In genomic region chr4:100634388-100634787, GRCm38 (mm10) we compare ENCODE assay signal across 23 mouse cellular contexts.
DNase-seq lines count a peak whose midpoint lies in the region; ATAC-seq lines count a peak whose summit lies in the region.
"Had no signal": no experiment of that assay in that cellular context is flagged by ENCODE, and none has a peak within 500 bp of the region (broad histone marks: within the 10 kb centered on the region; RNA-seq: fewer than 3 reads in every experiment).

No protein-coding gene starts in this region.

- H3K9ac ChIP-seq in embryonic facial prominence, embryonic 14.5 days (ENCODE audit: low read depth, low read length) = no peak overlapping the region
- H3K9ac ChIP-seq in midbrain, embryonic 11.5 days (ENCODE audit: low read length) = no peak overlapping the region
- H3K9ac ChIP-seq: embryonic facial prominence, embryonic 13.5 days; forebrain, embryonic 12.5 days; forebrain, embryonic 15.5 days; hindbrain, embryonic 12.5 days; hindbrain, embryonic 15.5 days had no signal

- 0 out of 2 replicates have a peak, but pooled peaks cover 3% of the 10 kb centered on the region for H3K9me3 ChIP-seq in embryonic facial prominence, embryonic 14.5 days (ENCODE audit: control insufficient read depth, low read length)
- 0 out of 2 replicates have a peak, but pooled peaks cover 3% of the 10 kb centered on the region for H3K9me3 ChIP-seq in embryonic facial prominence, embryonic 10.5 days
- H3K9me3 ChIP-seq in midbrain, embryonic 11.5 days (ENCODE audit: control insufficient read depth, low read length) = no peaks in the 10 kb centered on the region; the same call in 1 of the 2 replicates
- H3K9me3 ChIP-seq in midbrain, embryonic 10.5 days (replicated peaks) = peaks cover 11% of the 10 kb centered on the region; the same call in 1 of the 2 replicates
- H3K9me3 ChIP-seq: embryonic facial prominence, embryonic 13.5 days; hindbrain, embryonic 12.5 days; hindbrain, embryonic 15.5 days had no signal

- no peak overlapping the region for H3K4me2 ChIP-seq in embryonic facial prominence, embryonic 14.5 days (ENCODE audit: low read depth, low read length)
- H3K4me2 ChIP-seq in midbrain, embryonic 11.5 days = no peak overlapping the region
- H3K4me2 ChIP-seq: embryonic facial prominence, embryonic 13.5 days; forebrain, embryonic 12.5 days; forebrain, embryonic 15.5 days; heart, embryonic 11.5 days; hindbrain, embryonic 12.5 days; hindbrain, embryonic 15.5 days had no signal

- no peak overlapping the region for H3K4me3 ChIP-seq in embryonic facial prominence, embryonic 14.5 days (ENCODE audit: low read depth, low read length)
- H3K4me3 ChIP-seq in embryonic facial prominence, embryonic 10.5 days = no peak overlapping the region
- no peak overlapping the region for H3K4me3 ChIP-seq in midbrain, embryonic 11.5 days (ENCODE audit: low read depth, low read length)
- no peak overlapping the region for H3K4me3 ChIP-seq in midbrain, embryonic 10.5 days
- H3K4me3 ChIP-seq: embryonic facial prominence, embryonic 13.5 days; forebrain, embryonic 12.5 days; forebrain, embryonic 15.5 days; hindbrain, embryonic 12.5 days; hindbrain, embryonic 15.5 days had no signal

- H3K27ac ChIP-seq in embryonic facial prominence, embryonic 14.5 days (replicated peaks; ENCODE audit: low read depth, low read length) = no peak overlapping the region
- H3K27ac ChIP-seq in embryonic facial prominence, embryonic 10.5 days (replicated peaks) = no peak overlapping the region
- H3K27ac ChIP-seq in midbrain, embryonic 11.5 days (ENCODE audit: low read depth, low read length) = no peak overlapping the region
- no peak overlapping the region for H3K27ac ChIP-seq in midbrain, embryonic 10.5 days (replicated peaks)
- H3K27ac ChIP-seq: embryonic facial prominence, embryonic 13.5 days; forebrain, embryonic 12.5 days; forebrain, embryonic 15.5 days; hindbrain, embryonic 12.5 days; hindbrain, embryonic 15.5 days had no signal

- no peaks in the 10 kb centered on the region for H3K4me1 ChIP-seq in embryonic facial prominence, embryonic 14.5 days (ENCODE audit: control insufficient read depth, insufficient read depth, low read length)
- H3K4me1 ChIP-seq in embryonic facial prominence, embryonic 10.5 days = 0 out of 2 replicates have a peak, but pooled peaks cover 7% of the 10 kb centered on the region
- peaks cover 7% of the 10 kb centered on the region; the same call in 1 of the 2 replicates for H3K4me1 ChIP-seq in midbrain, embryonic 11.5 days (ENCODE audit: control insufficient read depth, insufficient read depth, low read length)
- H3K4me1 ChIP-seq in midbrain, embryonic 10.5 days = peaks cover 29% of the 10 kb centered on the region
- H3K4me1 ChIP-seq: forebrain, embryonic 15.5 days; hindbrain, embryonic 15.5 days had no signal

- no peaks in the 10 kb centered on the region for H3K36me3 ChIP-seq in embryonic facial prominence, embryonic 14.5 days (ENCODE audit: control insufficient read depth, insufficient read depth, low read length)
- H3K36me3 ChIP-seq in embryonic facial prominence, embryonic 10.5 days (replicated peaks) = no peaks in the 10 kb centered on the region
- no peaks in the 10 kb centered on the region for H3K36me3 ChIP-seq in midbrain, embryonic 11.5 days (ENCODE audit: control insufficient read depth, insufficient read depth, low read length)
- H3K36me3 ChIP-seq in midbrain, embryonic 10.5 days = no peaks in the 10 kb centered on the region
- H3K36me3 ChIP-seq: embryonic facial prominence, embryonic 13.5 days; forebrain, embryonic 12.5 days; forebrain, embryonic 15.5 days; G1E; hindbrain, embryonic 12.5 days; hindbrain, embryonic 15.5 days had no signal

- no peak for ATAC-seq in embryonic facial prominence, embryonic 14.5 days (ENCODE audit: low read depth)
- ATAC-seq in midbrain, embryonic 11.5 days (ENCODE audit: low FRiP score) = no peak
- ATAC-seq: forebrain, embryonic 15.5 days; intestine, postnatal 0 days had no signal

- DNase-seq in embryonic facial prominence, embryonic 14.5 days (ENCODE audit: low spot score) = peak; percentile 22
- DNase-seq in embryonic facial prominence, embryonic 10.5 days (ENCODE audit: low spot score) = no peak
- DNase-seq in midbrain, embryonic 11.5 days (ENCODE audit: low spot score, missing footprints) = peak; percentile 19
- no peak for DNase-seq in midbrain, embryonic 10.5 days (ENCODE audit: low spot score)
- DNase-seq in fibroblast of lung, adult 2 months (ENCODE audit: low read depth) = peak; percentile 56
- DNase-seq in adrenal gland, adult 18-20 months (ENCODE audit: low spot score in 2 of 2) = no peak
- DNase-seq: adrenal gland, adult 8-10 months; adrenal gland, postnatal 25 days; B cell, adult 2 months; cerebellum, adult 18-20 months; cerebellum, adult 9-10 months; gastrocnemius, postnatal 10 days; gastrocnemius, postnatal 36 days; heart, adult 11 months had no signal

- H3K27me3 ChIP-seq in embryonic facial prominence, embryonic 14.5 days (replicated peaks; ENCODE audit: control insufficient read depth, insufficient read depth, low read length) = no peaks in the 10 kb centered on the region
- H3K27me3 ChIP-seq in embryonic facial prominence, embryonic 10.5 days (replicated peaks; ENCODE audit: low read depth, poor library complexity, severe bottlenecking) = no peaks in the 10 kb centered on the region
- no peaks in the 10 kb centered on the region for H3K27me3 ChIP-seq in midbrain, embryonic 11.5 days (ENCODE audit: control insufficient read depth, insufficient read depth, low read length)
- H3K27me3 ChIP-seq in midbrain, embryonic 10.5 days (ENCODE audit: low read depth, poor library complexity, severe bottlenecking) = no peaks in the 10 kb centered on the region
- H3K27me3 ChIP-seq: CH12.LX; embryonic facial prominence, embryonic 13.5 days; forebrain, embryonic 12.5 days; forebrain, embryonic 15.5 days; hindbrain, embryonic 12.5 days; hindbrain, embryonic 15.5 days had no signal

- WGBS in embryonic facial prominence, embryonic 14.5 days = 31% methylated on average over 2 of the region's 2 CpGs
- 60% methylated on average over 2 of the region's 2 CpGs for WGBS in embryonic facial prominence, embryonic 10.5 days
- WGBS in midbrain, embryonic 11.5 days = 65% methylated on average over 2 of the region's 2 CpGs
- WGBS in midbrain, embryonic 10.5 days = 80% methylated on average over 2 of the region's 2 CpGs

Comparison
In these comparisons a context has a peak if more than half of its experiments do, and no peak if none do; other contexts are left out.
1. DNase-seq: peak in embryonic facial prominence, embryonic 14.5 days (single experiment), midbrain, embryonic 11.5 days (single experiment) and fibroblast of lung, adult 2 months (single experiment); none in embryonic facial prominence, embryonic 10.5 days (single experiment), midbrain, embryonic 10.5 days (single experiment) and adrenal gland, adult 18-20 months (0 of 2).